Mouse (Mus musculus): Measurements from ENCODE around the gene Plcb3.

The Plcb3 gene

GRCm38 (mm10) chr19:6973581-6974190, 2.6 kb downstream of the Plcb3 start:
- in situ Hi-C loops (cut with MboI; ENCODE audit: unreplicated experiment in 2 of 2) = no loop called here

DNA sequence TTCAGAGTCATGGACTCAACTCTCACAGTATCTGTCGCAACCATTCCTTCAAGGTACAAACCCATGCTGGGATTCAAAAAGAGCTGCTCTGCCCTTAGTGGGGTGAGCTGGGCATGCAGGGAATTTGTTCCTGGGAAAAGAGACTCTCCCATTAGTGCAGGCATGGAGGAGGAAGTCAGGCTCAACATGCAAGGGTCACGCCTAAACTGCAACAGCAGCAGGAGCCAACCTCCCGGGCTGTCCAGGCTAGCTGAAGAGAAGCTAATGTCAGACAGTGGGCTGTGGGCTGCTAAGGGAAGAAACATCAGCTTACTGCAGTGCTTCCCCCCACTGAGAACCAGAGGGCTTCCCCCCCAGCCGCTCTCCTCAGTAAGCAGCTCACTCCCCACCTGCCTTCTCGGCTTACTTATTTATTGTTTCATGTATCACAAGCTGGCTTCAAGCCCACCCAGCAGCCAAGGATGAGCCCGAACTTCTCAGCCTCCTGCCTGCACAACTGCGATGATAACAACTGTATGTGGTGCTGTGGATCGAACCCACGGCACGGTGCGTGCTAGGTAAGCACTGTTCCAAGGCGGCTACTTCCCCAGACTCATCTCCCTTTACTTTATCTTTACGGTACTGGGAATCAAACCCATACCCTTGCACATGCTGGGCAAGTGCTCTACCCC, 3.9 kb downstream of the Plcb3 start:
- in situ Hi-C loops (cut with MboI; ENCODE audit: unreplicated experiment in 2 of 2) = no loop called here

DNA sequence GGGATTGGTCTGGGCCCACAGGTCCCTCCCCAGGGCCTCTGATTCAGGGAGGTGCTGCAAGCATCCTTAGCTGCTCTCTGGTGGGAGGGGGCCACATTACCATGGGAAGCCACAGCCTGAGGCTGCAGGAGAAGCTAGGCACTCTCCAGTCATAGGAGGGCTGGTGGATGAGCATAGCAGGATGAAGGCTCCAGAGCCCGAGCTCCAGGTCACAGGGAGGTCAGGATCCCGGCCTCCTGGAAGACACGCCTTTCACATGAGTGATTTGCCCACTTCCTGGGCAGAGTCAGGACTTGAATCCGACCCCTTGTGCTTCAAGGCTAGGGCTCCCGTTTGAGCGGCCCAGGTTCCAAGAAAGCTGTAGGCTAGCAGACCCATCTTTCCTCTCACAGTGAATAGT, 4.6 kb downstream of the Plcb3 start:
- in situ Hi-C loops (cut with MboI; ENCODE audit: unreplicated experiment in 2 of 2) = no loop called here

GRCm38 (mm10) chr19:6970460-6971085, 5.7 kb downstream of the Plcb3 start:
- in situ Hi-C loops (cut with MboI; ENCODE audit: unreplicated experiment in 2 of 2) = no loop called here

- in situ Hi-C loops (cut with MboI; ENCODE audit: unreplicated experiment in 2 of 2) = no loop called here
These were observed 6.4 kb downstream of the Plcb3 start for GRCm38 (mm10) chr19:6969665-6970381.

GRCm38 (mm10) chr19:6969291-6969664, 7.0 kb downstream of the Plcb3 start:
- in situ Hi-C loops (cut with MboI; ENCODE audit: unreplicated experiment in 2 of 2) = no loop called here

DNA sequence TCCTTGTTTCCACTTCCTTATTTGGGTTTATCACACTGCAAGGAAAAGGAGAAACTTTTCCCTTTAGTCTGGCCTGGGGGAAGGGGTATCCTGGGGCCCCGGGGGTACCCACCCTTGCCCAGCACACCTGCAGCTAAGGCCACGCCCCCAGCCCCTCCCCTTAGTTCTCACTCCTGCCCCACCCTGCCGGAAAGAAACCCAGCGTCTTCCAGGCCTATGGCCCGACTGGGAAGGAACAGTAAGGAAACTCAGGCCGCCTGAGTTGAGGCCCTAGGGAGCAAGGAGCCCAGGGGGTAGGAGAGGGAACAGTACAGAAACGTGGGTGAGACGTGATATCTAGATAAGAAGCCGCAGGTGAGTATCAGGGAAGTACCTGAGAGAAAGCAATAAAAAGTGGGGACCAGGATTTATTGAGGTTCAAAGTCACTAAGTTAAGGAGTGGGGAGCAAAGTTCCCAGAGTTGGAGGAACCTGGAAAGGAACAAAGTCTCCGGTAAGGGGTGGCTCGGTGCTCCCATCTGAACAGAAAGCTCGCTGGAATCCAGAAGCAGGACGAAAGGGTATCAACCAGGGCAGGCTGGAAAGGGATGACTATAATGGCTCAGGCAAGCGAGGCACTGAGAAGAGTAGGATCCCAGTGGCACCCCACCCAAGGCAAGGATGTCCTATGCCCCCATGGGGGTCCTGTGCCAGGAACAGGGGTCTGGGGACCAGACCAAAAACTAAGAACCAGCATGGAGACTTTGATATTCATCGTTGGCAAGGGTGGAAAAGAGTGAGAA, 7.6 kb downstream of the Plcb3 start:
- in situ Hi-C loops (cut with MboI; ENCODE audit: unreplicated experiment in 2 of 2) = no loop called here

DNA sequence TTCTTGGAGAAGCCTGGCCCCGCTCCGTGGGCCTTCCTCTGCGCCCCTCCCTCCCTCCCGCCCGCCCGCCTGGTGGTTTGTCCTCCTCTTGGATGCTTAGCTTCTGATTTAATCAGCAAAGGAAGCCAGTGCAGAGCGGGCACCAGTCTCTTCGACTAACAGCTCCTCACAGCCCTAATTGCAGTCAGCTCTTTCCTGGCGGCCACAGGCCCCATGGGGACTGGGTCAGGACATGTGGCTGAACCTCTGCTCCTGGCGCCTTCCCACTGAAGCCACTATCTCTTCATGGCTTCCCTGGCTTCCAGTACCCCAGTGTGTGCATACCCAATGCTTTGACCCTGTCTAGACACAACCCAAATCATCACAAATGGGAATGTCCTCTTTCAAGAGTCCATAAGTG, 19.8 kb downstream of the Plcb3 start:
- in situ Hi-C loops (cut with MboI; ENCODE audit: unreplicated experiment in 2 of 2) = no loop called here

GRCm38 (mm10) chr19:6955424-6955823, 20.8 kb downstream of the Plcb3 start:
- in situ Hi-C loops (cut with MboI; ENCODE audit: unreplicated experiment in 2 of 2) = no loop called here

DNA sequence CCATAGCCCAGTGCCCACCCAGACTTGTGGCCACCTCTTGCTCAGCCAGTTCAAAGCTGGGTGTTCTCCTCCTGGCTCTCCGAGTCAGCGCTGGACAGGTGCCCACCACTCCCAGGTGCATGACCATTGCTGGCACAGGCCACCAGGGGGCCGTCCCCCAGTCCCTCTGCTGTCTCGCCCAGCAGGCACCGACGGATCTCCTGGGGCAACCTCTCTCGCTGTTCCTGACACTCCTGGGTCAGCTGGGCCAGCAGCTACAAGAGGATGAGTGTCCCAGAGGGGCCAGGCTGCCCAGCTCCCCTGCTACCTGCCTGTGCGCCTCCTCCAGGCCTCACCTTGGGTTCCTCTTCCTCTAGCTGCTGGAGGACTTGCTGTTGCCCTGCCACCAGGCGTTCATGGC, 22.2 kb downstream of the Plcb3 start:
- in situ Hi-C loops (cut with MboI; ENCODE audit: unreplicated experiment in 2 of 2) = no loop called here

GRCm38 (mm10) chr19:6952712-6953037, 23.6 kb downstream of the Plcb3 start:
- in situ Hi-C loops (cut with MboI; ENCODE audit: unreplicated experiment in 2 of 2) = no loop called here

GRCm38 (mm10) chr19:6951994-6952711, 24.1 kb downstream of the Plcb3 start:
- in situ Hi-C loops (cut with MboI; ENCODE audit: unreplicated experiment in 2 of 2) = no loop called here

DNA sequence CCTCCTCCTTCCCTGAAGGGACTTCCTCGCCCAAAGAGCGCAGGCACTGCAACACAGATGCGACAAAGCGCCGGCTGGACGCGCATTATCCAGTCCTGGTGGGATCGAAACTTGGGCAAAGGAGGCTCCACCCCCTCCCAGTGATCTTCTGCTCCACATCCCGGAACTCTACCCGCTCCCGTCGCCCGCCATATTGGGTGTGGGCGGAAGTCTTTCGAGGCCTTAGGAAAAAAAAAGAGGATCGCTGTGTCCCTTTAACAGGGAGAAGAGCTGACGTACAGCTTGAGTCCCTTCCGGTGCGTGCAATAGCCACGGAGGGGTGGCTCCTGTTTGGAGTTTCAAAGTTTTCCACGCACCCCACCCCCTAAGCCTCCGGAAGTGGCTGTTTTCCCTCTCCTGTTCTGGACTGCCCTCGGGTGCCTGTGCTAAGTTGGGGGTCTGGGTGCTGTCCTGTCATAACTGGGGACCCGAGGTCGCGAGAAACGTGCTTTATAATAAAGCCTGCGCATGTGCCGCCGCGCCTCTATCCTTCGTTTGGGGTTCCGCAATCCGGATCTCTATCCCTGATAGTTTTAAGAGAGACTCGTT, 24.8 kb downstream of the Plcb3 start:
- in situ Hi-C loops (cut with MboI; ENCODE audit: unreplicated experiment in 2 of 2) = no loop called here

- in situ Hi-C loops (cut with MboI; ENCODE audit: unreplicated experiment in 2 of 2) = no loop called here
These were observed 25.6 kb downstream of the Plcb3 start for GRCm38 (mm10) chr19:6950613-6951153.

- in situ Hi-C loops (cut with MboI; ENCODE audit: unreplicated experiment in 2 of 2) = no loop called here
These were observed 26.3 kb downstream of the Plcb3 start for GRCm38 (mm10) chr19:6949951-6950350.

DNA sequence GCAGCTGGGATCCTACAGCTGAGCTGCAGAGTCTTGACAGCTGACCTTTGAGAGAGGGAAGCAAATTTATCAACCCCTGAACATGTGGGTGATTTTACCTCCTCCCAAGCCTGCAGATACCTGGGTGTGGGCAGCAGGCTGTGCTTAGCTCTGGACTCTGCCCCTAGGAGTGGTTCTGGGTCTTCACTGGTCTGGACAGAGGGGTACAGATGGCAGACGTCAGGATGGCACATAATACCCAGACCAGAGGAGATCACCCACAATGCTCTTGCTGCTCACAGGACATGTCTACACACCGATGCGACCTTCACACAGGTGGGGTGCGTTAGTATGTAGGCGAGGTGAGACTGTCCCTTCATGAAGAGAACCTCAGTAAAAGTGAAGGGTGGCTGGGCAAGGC, 26.7 kb downstream of the Plcb3 start:
- in situ Hi-C loops (cut with MboI; ENCODE audit: unreplicated experiment in 2 of 2) = no loop called here

DNA sequence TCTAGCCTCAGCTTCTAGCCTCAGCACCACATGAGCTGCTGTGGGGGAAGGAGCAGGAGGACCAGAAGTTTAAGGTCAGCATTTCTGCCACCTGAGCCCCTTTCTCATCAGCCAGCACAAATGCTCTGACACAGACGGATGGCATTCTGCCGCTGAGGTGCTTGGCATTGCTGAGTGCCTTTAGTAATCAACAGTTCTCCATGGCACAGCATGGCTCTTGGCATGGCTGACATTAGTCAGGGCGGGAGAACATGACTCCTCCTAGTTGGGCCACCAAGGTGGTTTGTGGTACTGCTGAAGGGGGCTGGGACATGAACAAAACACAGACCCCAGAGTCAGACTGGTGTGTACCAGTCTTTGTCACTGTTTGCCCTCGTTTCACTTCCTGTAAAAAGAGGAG, 28.1 kb downstream of the Plcb3 start:
- in situ Hi-C loops (cut with MboI; ENCODE audit: unreplicated experiment in 2 of 2) = no loop called here

- in situ Hi-C loops (cut with MboI; ENCODE audit: unreplicated experiment in 2 of 2) = no loop called here
These were observed 28.5 kb downstream of the Plcb3 start for GRCm38 (mm10) chr19:6947742-6948141.

GRCm38 (mm10) chr19:6943709-6944108, 32.6 kb downstream of the Plcb3 start:
- in situ Hi-C loops (cut with MboI; ENCODE audit: unreplicated experiment in 2 of 2) = no loop called here

GRCm38 (mm10) chr19:6942764-6943163, 33.5 kb downstream of the Plcb3 start:
- in situ Hi-C loops (cut with MboI; ENCODE audit: unreplicated experiment in 2 of 2) = no loop called here
